ENCODE assay signal across 19 mouse cellular contexts in the genomic region with DNA sequence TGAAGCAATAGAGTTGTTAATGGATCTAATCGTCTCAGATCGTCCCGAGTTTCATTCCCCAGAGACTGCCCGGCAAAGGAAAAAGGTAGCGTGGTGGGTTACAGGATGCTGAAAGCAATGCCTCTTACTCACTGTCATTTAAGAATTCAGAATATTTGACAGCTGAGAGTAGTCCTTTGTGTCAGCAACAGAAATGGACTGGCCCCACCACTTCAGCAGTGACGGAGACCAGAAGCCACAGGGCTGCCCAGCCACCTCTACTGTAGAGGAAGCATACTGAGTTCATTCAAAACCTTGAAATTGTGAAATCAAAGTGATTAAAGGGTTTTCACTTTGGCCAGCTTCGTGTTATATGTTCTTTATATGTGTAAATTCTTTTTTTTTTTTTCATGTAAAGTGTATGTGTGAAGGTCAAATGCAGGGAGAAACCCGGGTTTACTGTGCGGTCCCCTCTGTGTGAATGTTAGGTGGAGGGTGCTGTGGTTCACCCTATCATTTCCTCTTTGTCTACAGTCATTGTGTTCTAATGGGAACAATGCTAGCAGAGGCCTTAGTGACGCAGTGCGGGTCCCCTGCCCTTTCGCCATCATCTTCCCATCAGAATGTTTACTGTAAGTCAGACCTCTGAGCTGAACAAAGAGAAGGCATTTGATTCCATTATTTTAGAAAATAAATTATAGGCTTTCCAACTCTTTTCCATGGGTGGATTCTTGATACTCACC. TPM values are rescaled to one million over a fixed set of nuclear protein-coding genes. Genes with fewer than 3 reads are reported as not detected.
A peak's percentile ranks its signal among the peaks of the same experiment; 100 is the strongest.
DNase-seq lines count a peak whose midpoint lies in the region; ATAC-seq lines count a peak whose summit lies in the region.
"Had no signal": no experiment of that assay in that cellular context is flagged by ENCODE, and none has a peak within 500 bp of the region (broad histone marks: within the 10 kb centered on the region; RNA-seq: fewer than 3 reads in every experiment).

No protein-coding gene starts in this region.

- ATAC-seq in heart, embryonic 11.5 days (replicated peaks; ENCODE audit: insufficient number of reproducible peaks, low FRiP score, low TSS enrichment), result no peak; the same call in 1 of the 2 replicates
- ATAC-seq in forebrain, embryonic 11.5 days (replicated peaks; ENCODE audit: low FRiP score), result peak; percentile 73
- ATAC-seq: hindbrain, embryonic 16.5 days had no signal

- no peak overlapping the region for H3K4me3 ChIP-seq in heart, embryonic 11.5 days (ENCODE audit: low read depth, low read length)
- no peak overlapping the region for H3K4me3 ChIP-seq in forebrain, embryonic 11.5 days (ENCODE audit: low read depth, low read length)
- no peak overlapping the region for H3K4me3 ChIP-seq in hindbrain, embryonic 10.5 days
- H3K4me3 ChIP-seq: limb, embryonic 15.5 days; myocyte had no signal

- peaks cover 3% of the 10 kb centered on the region; the same call in 1 of the 2 replicates for H3K4me1 ChIP-seq in heart, embryonic 11.5 days (ENCODE audit: control insufficient read depth, insufficient read depth, low read length)
- H3K4me1 ChIP-seq in forebrain, embryonic 11.5 days (replicated peaks; ENCODE audit: control insufficient read depth, insufficient read depth, low read length), result peaks cover 10% of the 10 kb centered on the region; the same call in 1 of the 2 replicates
- peaks cover 11% of the 10 kb centered on the region for H3K4me1 ChIP-seq in hindbrain, embryonic 10.5 days (replicated peaks)
- H3K4me1 ChIP-seq: limb, embryonic 15.5 days had no signal

- H3K9me3 ChIP-seq in heart, embryonic 11.5 days (replicated peaks; ENCODE audit: control insufficient read depth, low read length), result no peaks in the 10 kb centered on the region
- no peaks in the 10 kb centered on the region for H3K9me3 ChIP-seq in forebrain, embryonic 11.5 days (ENCODE audit: control insufficient read depth, low read length)
- no peaks in the 10 kb centered on the region for H3K9me3 ChIP-seq in hindbrain, embryonic 10.5 days
- H3K9me3 ChIP-seq: limb, embryonic 15.5 days had no signal

- DNase-seq in heart, adult 11 months, result no peak
- DNase-seq in 416B (ENCODE audit: low read depth), result peak; percentile 48
- DNase-seq in forebrain, embryonic 11.5 days (ENCODE audit: low spot score), result no peak
- DNase-seq in mesoderm, embryonic 11.5 days (ENCODE audit: low read depth, low spot score), result peak; percentile 30
- no peak for DNase-seq in lung, postnatal 36 days
- no peak for DNase-seq in adrenal gland, adult 8-10 months
- DNase-seq in hindbrain, embryonic 10.5 days (ENCODE audit: low spot score), result no peak
- DNase-seq: cerebellum, adult 8-10 months; kidney, adult 11 months; kidney, postnatal 10 days; layer of hippocampus, adult 9-11 months; lung, adult 18-20 months; lung, postnatal 4 days; right cerebral cortex, postnatal 14 days; thymus, postnatal 4 days had no signal

- WGBS in heart, embryonic 11.5 days (ENCODE audit: insufficient replicate concordance), result 39% methylated on average over 12 of the region's 12 CpGs
- WGBS in forebrain, embryonic 11.5 days, result 31% methylated on average over 12 of the region's 12 CpGs
- WGBS in hindbrain, embryonic 10.5 days, result 57% methylated on average over 12 of the region's 12 CpGs

- H3K27me3 ChIP-seq in heart, embryonic 11.5 days (ENCODE audit: control insufficient read depth, insufficient read depth, low read length), result no peaks in the 10 kb centered on the region
- H3K27me3 ChIP-seq in forebrain, embryonic 11.5 days (ENCODE audit: control insufficient read depth, insufficient read depth, low read length), result no peaks in the 10 kb centered on the region
- no peaks in the 10 kb centered on the region for H3K27me3 ChIP-seq in hindbrain, embryonic 10.5 days (ENCODE audit: insufficient read depth, poor library complexity, severe bottlenecking)
- H3K27me3 ChIP-seq: limb, embryonic 15.5 days had no signal

- peak overlapping the region; percentile 74 for H3K27ac ChIP-seq in heart, embryonic 11.5 days (ENCODE audit: low read depth, low read length)
- H3K27ac ChIP-seq in forebrain, embryonic 11.5 days (ENCODE audit: low read depth, low read length), result no peak overlapping the region
- no peak overlapping the region for H3K27ac ChIP-seq in hindbrain, embryonic 10.5 days
- H3K27ac ChIP-seq: limb, embryonic 15.5 days had no signal

- H3K4me2 ChIP-seq in heart, embryonic 11.5 days, result no peak overlapping the region
- H3K4me2 ChIP-seq in forebrain, embryonic 11.5 days (ENCODE audit: low read depth, low read length, severe bottlenecking), result no peak overlapping the region
- H3K4me2 ChIP-seq: limb, embryonic 15.5 days had no signal

- H3K36me3 ChIP-seq in heart, embryonic 11.5 days (ENCODE audit: control insufficient read depth, insufficient read depth, low read length), result no peaks in the 10 kb centered on the region
- no peaks in the 10 kb centered on the region for H3K36me3 ChIP-seq in forebrain, embryonic 11.5 days (ENCODE audit: control insufficient read depth, insufficient read depth, low read length)
- no peaks in the 10 kb centered on the region for H3K36me3 ChIP-seq in hindbrain, embryonic 10.5 days
- H3K36me3 ChIP-seq: limb, embryonic 15.5 days had no signal

- H3K9ac ChIP-seq in heart, embryonic 11.5 days (ENCODE audit: low read depth, low read length), result no peak overlapping the region
- H3K9ac ChIP-seq in forebrain, embryonic 11.5 days (ENCODE audit: low read length), result no peak overlapping the region
- H3K9ac ChIP-seq: limb, embryonic 15.5 days had no signal

RNA-seq across cellular contexts. Expression of gene Fgf7, which starts 19.3 kb away (rescaled TPM):
- polyA plus RNA-seq in heart, embryonic 11.5 days (2014; fragmentation: Nextera tagmentation; extraction: Ambion mirVana), result 0.31 and 1.1 TPM in 2 replicates
- 0.37 and 1.00 TPM in 2 replicates for polyA plus RNA-seq in forebrain, embryonic 11.5 days (2014; fragmentation: Nextera tagmentation; extraction: Ambion mirVana)
- 1 to 10 TPM in 2 of 4 experiments, under 1 TPM in 2; 0.38 to 1.3 (median 0.97) TPM for total RNA-seq in adrenal gland, adult 8-10 months (2022)
- polyA plus RNA-seq in hindbrain, embryonic 10.5 days (2016; fragmentation: Nextera tagmentation; extraction: Ambion mirVana), result 0.14 and 0.56 TPM in 2 replicates

Comparison
In these comparisons a context has a peak if more than half of its experiments do, and no peak if none do; other contexts are left out.
1. DNase-seq: peak in 416B (single experiment) and mesoderm, embryonic 11.5 days (single experiment); none in heart, adult 11 months (single experiment), forebrain, embryonic 11.5 days (single experiment), lung, postnatal 36 days (single experiment), adrenal gland, adult 8-10 months (single experiment) and hindbrain, embryonic 10.5 days (single experiment).